Mouse (Mus musculus): ENCODE measurements around the gene Arid5b. TPM values are rescaled to one million over a fixed set of nuclear protein-coding genes. Genes with fewer than 3 reads are reported as not detected.
"Not testable (repeated sequence)": the region's sequence is repeated elsewhere in the genome, so short reads cannot be mapped to it uniquely, and the experiment has no call there.

The Arid5b gene
- total RNA-seq, 2 experiments from 2014 or later, result 14.7 to 18.7 TPM

DNA sequence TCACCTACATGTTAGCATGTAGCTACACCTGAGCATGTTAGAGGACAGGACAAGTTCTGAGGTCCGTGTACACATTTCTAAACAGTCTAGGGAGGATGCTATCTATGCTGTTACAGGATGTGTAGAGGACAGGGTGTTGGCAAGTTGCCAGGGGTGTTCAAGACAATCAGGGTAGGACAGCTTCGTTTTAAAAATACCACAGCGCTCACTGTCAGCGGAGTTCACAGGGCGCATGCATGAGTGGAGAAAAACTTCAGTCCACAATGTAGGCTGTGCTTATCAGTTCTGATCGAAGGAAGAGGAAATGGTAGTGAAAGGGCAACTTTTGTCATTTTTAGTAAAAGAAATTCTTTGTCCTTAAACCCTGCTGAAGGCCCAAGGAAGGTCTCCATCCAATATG, 159.3 kb downstream of the Arid5b start:
- no peak for DNase-seq (ENCODE audit: low spot score in 2 of 2)

DNA sequence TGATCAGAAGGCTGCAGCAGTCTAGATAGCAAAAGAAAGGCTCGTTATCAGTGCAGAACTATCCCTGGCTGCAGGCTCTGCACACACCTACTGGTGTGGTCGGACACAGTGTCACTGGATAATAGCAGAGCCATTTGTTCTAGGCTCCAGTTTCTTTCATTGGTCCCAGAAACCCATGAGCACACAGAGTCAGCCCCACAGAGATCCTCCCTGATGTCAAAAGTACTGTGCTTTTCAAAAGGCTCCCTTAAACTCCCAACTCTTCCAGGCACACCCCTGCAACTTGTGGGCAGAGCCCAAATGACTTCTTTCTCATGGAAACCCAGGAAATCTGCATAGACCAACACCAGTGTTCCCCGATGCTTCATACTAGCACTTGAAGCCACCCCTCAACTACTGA, 163.6 kb downstream of the Arid5b start:
- no peak for DNase-seq (ENCODE audit: low spot score in 2 of 2)

DNA sequence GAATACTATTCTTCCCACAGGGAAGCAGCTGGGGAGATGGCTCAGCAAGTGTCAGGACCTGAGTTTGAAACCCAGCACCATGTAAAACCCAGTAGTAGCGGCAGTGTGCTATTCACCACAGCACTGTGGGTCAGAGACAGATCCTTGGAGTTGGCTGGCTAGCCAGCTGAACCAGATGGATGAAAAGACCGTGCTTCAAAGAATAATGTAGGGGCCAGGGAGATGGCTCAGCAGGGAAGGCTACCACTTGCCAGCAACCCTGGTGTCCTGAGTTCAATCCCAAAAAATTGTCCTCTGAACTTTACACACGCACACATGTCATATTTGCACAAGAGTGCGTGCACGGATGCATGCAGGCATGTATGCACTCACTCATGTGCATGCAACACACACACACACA, 164.9 kb downstream of the Arid5b start:
- DNase-seq (ENCODE audit: low spot score in 2 of 2), result no peak

DNA sequence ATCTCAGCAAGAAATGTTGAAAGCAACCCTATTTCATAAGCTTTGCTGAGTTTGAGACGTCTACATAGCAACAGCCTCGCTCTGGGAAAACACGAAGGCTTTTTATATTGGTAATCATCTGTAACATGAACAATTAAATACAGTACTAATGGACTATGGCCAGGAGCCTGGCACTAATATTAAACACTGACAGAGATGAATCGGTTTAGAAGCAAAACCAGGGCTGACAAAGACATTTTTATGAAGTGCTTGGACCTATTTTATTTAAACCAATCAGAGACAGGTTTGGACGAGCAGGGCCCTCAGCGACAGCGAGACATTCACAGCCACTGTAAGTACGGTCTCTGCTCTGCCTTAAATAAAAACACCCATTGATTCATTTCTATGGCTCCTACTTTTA, 165.6 kb downstream of the Arid5b start:
- DNase-seq (ENCODE audit: low spot score in 2 of 2), result no peak

DNA sequence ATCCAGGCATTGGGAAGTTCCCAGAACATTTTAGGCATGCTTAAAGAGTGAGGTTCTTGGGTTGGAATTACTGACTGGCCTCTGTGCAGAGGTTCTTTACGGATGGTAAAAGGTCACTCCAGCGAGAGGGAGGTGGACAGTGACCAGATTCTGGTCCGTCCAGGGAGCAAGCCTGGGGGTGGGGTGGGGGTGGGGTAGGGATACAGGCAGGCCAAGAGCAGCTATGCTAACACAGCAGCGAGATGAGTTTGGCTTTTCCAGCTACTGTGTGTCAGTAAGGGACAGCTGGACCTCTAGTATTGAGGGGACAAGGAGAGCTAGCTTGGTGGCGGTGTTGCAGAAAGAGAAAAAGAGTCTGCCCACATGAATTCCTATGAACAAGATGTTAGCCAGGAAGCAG, 167.9 kb downstream of the Arid5b start:
- DNase-seq (ENCODE audit: low spot score in 2 of 2), result no peak

DNA sequence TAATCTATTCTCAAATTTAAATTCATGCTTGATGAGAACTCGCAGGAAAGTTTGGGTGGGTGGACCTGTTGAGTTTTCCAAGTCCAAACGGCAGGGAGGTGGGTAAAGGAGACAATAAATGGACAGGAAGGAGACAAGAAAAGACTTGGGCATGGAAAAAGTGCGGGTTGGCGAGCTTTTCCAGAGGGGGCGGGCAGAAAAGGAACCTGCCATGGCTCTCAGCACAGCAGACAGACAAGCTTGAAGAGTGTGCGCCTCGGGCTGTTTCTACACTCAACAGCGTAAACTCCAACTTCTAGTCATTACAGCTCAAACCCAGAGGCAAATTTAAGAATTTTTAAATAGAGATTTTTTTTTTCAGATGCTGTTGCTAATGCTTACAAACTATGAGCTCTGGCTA, 168.4 kb downstream of the Arid5b start:
- DNase-seq (ENCODE audit: low spot score in 2 of 2), result no peak

DNA sequence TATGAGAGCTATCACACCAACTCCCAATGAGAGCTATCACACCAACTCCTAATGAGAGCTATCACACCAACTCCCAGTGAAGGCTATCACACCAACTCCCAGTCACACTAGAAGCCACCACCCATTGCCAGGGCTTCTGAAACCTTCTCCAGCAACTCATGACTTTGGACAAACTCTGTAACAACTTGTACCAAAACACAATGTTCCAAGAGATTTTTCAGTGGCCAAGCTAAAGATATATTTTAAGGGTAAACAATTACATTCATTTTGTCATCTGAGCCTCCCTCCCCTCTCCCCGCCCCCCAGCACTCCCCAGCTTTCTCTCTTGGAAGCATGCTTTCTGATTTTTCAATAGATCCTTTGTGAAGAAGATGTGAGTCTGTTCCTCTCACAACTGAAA, 168.9 kb downstream of the Arid5b start:
- no peak for DNase-seq (ENCODE audit: low spot score in 2 of 2)

DNA sequence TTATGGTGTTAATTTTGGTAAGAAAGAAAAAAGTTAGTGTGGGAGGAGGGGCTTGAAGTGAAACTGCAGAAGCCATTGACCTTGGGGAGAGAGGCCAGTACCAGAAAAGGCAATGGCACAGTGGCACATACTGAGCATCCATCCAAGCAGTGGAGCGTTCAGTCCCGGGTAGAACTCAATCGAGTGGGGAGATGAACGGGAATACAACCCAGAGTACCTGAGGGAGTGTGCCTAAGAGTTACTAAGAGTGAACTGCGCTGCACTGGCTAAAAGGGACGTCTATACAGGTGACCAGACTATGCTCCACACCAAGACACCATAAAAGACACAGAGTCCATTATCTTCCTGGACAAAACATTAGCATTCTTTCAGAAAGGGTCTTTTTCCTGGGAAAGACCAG, 170.8 kb downstream of the Arid5b start:
- DNase-seq (ENCODE audit: low spot score in 2 of 2), result no peak

DNA sequence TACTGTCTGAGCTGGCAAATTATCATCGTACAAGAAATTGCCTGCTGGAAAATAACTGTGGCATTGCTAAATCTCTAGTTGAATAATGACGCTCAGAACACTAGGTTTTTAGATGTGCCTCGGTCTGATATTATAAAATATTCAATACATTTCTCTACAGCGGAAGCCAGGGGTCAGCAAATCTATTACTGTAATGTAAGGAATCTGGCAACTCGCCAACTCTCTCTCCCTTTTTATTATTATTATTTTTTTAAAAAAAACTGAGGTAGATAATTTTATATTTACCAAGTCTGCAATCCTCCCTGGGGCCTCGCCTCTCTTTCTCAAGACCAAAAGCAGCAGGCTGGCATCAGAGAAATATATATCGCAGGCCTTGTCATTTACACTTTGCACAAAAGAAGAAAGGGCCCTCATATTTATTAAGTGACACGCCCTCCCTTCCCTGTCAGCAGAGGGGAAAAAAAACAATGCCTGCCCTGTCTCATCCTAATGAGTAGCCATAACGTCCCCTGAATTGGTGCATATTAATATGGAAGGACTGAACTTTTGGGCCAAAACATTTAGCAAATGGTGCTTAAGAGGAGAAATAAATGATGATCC, 172.1 kb downstream of the Arid5b start:
- no peak for DNase-seq (ENCODE audit: low spot score in 2 of 2)

DNA sequence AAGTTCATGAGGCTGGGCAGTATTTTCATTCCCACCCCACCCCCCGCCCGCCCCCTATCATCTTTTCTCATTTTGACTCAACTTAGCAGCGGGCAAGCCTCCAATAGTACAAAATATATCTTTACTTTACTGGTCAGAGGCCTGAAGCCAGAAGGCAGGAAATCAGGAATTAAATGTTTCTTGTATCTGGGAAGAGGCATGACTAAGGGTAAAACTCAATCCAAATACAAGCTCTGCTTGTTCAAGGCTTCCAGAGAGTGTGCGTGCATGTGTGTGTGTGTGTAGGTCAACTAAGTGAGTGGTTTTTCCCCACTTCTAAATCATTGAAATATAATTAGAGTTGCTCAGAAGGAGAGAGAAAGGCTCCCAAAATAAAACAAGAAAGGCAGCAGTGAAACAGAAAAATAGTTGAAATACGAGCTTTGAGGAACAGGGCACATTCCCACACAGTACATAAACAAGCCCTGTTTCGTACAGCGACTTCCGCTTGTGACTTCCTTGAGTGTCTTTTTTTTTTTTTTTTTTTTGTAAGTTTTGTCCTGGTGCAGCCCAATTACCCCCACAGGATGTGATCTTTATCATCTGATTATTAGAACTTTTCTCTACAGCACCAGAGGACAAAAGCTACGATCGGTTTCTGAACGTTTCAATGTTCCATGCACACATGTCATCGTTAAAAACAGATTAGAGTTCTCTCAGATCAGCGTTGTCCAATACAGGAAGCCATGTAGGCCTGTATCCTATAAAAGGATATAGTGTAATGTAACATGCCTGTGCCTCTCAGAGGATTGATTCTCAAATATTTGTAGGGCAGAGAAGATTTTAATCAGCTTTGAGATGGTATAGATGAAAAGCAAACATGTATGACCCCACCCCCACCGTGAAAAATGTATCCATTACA, 173.4 kb downstream of the Arid5b start:
- DNase-seq (ENCODE audit: low spot score in 2 of 2), result no peak

DNA sequence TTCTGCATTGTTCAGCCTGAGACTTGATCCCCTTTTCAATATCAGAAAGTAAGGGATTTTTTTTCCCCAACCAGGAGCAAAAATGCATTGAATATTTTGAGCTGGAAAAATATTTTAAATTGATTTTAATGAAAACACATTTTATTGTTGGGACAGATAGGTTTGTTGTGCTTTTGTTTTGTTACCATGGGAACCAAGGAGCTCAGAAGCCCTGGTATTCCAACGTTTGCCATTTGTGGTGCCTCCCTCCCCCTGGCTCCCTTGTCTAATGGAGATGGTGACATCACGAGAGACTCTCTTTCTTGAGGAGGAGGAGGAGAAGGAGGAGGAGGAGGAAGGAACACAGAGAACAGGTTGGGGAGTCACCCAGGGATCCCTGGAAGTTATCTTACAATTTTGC, 174.1 kb downstream of the Arid5b start:
- no peak for DNase-seq (ENCODE audit: low spot score in 2 of 2)

DNA sequence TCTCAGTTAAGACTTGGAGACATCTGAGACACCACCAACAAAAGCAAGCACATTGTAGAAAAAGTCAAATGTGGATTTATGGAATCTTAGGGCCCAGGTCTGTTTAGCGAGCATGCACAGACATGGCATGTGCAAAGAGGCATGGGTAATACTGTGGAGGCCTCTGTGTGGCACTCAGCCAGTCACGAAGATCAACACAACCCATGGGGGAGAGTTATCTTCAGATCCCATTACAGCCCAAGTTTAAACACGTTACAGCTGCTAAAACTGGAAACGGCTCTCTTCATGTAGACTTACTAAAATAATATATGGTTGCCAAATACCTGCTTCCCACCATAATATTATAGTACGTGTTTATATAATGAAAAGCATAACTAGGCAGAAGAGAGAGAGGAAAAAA, 174.6 kb downstream of the Arid5b start:
- DNase-seq (ENCODE audit: low spot score in 2 of 2), result no peak

DNA sequence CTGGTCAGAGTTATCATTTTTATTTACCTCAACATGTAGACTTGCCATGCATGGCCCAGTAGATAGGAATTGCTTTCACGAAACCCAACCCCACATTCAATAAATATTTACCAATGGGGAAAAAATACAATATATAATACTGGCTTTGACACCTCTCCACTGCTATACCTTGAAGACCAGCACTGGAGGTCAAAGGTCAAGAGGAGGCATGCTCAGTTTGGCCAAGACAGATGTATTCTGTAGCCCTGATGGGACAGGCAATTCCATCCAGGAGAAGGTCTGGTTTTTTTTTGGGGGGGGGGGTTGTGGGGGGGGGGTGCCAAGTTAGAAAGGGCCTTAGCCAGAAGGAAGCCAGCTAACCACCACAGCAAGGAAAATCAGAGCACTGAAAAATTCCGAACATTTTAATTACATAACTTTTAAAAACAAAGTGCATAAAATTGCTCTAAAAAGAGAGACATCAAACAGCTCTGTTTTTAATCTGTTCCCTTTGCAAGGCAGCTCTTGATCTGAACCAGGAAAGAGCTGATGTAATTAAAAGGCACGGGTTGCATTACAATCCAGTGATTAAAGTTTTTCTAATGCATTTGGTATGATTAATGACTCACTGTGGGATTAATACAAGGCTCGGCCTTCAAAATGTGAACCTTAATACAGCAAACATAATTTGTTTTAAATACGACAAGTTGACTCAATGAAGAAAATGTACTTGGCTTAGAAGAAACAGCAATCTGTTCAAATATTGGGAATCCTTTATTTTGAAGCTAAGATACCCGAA, 175.3 kb downstream of the Arid5b start:
- no peak for DNase-seq (ENCODE audit: low spot score in 2 of 2)

DNA sequence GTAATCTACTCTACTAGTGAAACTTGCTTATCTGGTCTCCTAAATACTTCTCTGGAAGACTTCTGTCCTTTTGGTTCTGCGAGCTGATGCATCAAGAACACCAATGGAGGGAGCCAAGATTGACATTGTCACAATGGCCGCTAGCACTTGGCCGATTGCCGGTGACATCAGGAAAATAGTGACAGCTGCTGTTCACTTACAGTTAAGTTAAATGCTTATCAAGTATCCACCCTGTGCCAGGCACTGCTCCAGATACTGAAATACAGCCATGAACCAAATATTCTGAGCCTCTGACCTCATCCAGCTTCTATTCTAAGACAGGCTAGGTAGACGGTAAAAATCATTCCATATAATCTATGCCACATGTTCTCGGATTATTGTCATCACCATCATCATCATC, 176.0 kb downstream of the Arid5b start:
- DNase-seq (ENCODE audit: low spot score in 2 of 2), result no peak

DNA sequence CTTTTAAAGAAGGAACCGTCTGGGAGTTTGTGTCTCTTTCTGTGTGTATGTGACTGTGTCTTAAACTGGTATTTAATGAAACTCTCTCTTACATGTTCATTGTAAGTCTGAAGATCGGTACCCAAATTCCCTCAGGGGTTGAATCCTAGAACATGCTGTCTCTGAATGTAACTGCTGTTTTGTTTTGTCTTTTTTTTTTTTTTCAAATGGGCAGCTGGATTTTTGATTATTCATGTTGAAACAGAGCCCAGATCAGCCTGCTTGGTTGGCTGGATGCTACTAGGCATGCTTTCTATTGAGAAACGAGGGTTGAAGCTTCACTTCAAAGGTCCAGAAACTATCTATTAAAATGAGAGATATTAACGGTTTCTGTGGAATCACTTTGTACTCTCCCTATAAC, 177.3 kb downstream of the Arid5b start:
- DNase-seq (ENCODE audit: low spot score in 2 of 2), result no peak

DNA sequence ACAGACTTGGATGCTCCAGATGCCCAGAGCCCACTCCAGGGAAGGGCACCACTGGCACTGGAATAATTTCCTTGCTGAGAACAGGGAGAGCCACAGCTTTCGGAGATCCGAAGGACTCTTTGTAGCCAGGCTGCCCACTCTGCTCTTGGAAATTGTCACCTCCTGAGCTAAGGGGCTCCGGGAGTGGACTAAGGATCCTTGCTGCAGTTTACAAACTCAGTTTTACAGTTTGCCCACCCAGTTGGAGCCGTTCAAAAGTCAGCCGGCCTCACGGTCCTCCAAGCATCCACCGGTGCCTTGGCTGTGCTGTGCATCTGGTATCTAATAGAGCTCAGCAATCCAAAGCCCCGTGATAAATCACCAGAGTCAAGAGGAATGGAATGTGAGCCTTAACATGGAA, 178.0 kb downstream of the Arid5b start:
- DNase-seq (ENCODE audit: low spot score in 2 of 2), result no peak

DNA sequence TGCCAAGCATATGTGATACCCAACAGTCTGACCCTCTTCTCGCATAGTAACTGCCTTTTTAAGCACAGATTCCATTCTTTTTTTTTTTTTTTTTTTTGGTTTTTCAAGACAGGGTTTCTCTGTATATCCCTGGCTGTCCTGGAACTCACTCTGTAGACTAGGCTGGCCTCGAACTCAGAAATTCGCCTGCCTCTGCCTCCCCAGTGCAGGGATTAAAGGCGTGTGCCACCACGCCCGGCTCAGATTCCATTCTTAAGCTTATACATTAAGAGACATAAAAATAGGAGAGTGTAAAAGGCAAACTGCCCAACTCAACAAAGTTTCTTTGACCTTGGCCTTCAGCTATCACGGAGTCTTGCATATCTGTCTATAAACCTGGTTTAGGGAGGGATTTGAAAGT, 178.7 kb downstream of the Arid5b start:
- not testable (repeated sequence) for DNase-seq (ENCODE audit: low spot score in 2 of 2)

DNA sequence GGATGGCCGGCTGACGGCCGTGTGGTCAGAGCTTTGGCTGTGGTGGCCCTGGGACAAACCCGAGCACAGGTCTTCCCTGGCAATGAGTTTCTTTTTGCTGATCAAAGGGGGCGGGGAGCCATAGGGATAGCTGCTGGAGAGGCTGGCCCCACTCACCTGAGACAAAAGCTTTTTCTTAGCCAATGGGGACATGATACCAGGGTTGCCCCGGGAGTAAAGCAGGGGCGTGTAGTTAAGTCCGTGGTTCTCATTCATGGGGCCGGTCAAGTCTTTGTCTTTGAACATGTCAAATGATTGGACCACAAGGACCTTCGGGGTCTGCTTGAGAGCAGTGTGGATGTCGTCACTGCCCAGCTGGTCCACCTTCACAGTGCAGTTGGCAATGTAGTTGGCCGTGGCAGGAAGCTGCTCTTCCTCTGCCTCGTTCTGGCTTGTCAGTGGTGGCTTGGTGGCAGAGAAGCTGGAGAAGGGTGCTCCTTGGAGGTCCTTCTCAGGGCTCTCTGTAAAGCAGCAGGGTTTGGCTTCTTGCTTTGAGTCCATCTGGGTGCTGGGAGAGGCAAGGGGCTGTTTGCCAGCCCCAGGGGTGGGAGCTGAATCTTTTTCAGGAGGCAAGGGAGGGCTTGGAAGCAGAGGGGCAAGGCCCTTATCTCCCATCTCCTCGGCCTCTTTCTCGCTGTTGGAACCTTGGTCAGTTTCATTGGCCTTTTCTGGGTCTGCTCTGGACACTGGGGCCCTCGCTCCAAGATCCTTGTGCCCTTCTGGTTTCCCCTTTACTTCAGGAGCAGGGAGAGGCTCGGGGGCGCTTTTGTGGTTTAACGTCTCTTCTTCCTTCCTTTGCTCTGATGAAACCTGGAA, 180.5 kb downstream of the Arid5b start:
- no peak for DNase-seq (ENCODE audit: low spot score in 2 of 2)

DNA sequence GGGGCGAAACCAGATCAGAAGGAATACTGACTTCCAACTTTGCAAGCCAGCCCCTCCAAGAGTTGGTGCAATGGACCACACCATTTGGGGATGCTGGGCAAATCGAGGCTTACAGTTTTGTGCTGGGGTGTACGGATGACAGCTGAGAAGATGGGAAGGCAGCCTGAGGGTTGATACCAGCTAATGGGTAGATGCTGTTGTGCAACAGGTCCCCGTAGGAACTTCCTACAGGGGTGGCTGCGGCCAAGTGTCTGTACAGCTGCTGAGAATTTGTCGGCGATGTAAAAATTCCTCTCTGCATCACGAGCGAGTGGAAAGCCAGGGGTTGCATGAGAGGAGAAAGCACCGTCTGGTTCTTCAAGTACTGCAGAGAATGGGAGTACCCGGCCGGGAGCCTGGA, 182.1 kb downstream of the Arid5b start:
- DNase-seq (ENCODE audit: low spot score in 2 of 2), result no peak

DNA sequence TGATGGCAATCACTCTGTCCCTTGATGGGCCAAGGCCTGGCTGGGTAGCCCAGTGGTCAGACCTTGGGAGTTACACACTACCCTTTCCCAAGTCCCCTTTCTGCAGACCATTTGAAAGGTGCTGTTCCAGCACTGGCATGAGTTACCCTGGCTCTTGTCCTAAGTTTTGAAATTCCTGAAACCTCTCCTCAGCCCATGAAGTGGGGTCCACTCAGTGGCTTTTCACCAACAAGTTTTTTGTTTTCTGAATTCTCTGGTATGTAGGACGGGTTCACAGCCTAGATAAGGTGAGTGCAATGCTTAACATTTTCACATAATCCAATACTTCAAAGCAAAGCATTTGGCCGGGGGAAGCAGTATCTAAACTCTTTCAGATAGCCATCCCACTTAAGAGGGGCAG, 183.4 kb downstream of the Arid5b start:
- no peak for DNase-seq (ENCODE audit: low spot score in 2 of 2)

DNA sequence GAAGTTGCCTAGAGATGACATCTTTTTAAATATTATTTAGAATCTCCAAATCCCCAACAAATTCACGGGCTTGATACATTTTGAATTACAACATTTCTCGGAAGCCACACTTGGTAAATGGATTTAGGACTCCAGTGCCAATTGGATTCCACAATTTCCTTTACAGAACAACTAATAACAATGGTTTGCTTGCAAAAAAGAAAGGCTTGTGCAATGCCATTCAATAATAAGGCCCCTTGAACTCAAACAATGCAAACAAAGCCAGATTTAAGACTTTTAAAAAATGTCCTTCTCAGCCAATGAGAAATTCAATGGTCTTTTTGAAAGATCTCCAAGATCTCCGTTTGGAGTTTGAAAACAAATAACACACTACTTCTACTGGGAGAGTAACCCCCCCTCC, 185.0 kb downstream of the Arid5b start:
- DNase-seq (ENCODE audit: low spot score in 2 of 2), result no peak
